Mouse (Mus musculus): ENCODE measurements around the gene Atxn2.
"Not testable (repeated sequence)": the region's sequence is repeated elsewhere in the genome, so short reads cannot be mapped to it uniquely, and the experiment has no call there.

Gene Atxn2

GRCm38 (mm10) chr5:121711174-121711927 lies at the start of gene Atxn2:
TSS of gene Atxn2 (plus strand) at chr5:121711337.
- ATAC-seq (ENCODE audit: insufficient number of reproducible peaks, low FRiP score, low TSS enrichment): peak; percentile 71; the same call in 1 of the 2 replicates

GRCm38 (mm10) chr5:121661494-121661893 lies 49.6 kb upstream of the Atxn2 start:
- no peak for ATAC-seq (ENCODE audit: insufficient number of reproducible peaks, low FRiP score, low TSS enrichment)

- ATAC-seq (ENCODE audit: insufficient number of reproducible peaks, low FRiP score, low TSS enrichment): no peak
These were observed 47.7 kb upstream of the Atxn2 start for GRCm38 (mm10) chr5:121663456-121663855.

- ATAC-seq (ENCODE audit: insufficient number of reproducible peaks, low FRiP score, low TSS enrichment): no peak
These were observed 47.1 kb upstream of the Atxn2 start for GRCm38 (mm10) chr5:121664078-121664477.

- ATAC-seq (ENCODE audit: insufficient number of reproducible peaks, low FRiP score, low TSS enrichment): no peak
These were observed 46.2 kb upstream of the Atxn2 start for GRCm38 (mm10) chr5:121664971-121665370.

- no peak for ATAC-seq (ENCODE audit: insufficient number of reproducible peaks, low FRiP score, low TSS enrichment)
These were observed 44.1 kb upstream of the Atxn2 start for GRCm38 (mm10) chr5:121667067-121667466.

- no peak for ATAC-seq (ENCODE audit: insufficient number of reproducible peaks, low FRiP score, low TSS enrichment)
These were observed 42.7 kb upstream of the Atxn2 start for GRCm38 (mm10) chr5:121668411-121668810.

GRCm38 (mm10) chr5:121670412-121670811 lies 40.7 kb upstream of the Atxn2 start:
- ATAC-seq (ENCODE audit: insufficient number of reproducible peaks, low FRiP score, low TSS enrichment): no peak

GRCm38 (mm10) chr5:121682250-121682649 lies 28.9 kb upstream of the Atxn2 start:
- no peak for ATAC-seq (ENCODE audit: insufficient number of reproducible peaks, low FRiP score, low TSS enrichment)

GRCm38 (mm10) chr5:121685495-121685894 lies 25.6 kb upstream of the Atxn2 start:
- no peak for ATAC-seq (ENCODE audit: insufficient number of reproducible peaks, low FRiP score, low TSS enrichment)

- no peak for ATAC-seq (ENCODE audit: insufficient number of reproducible peaks, low FRiP score, low TSS enrichment)
These were observed 24.8 kb upstream of the Atxn2 start for GRCm38 (mm10) chr5:121686113-121686898.

GRCm38 (mm10) chr5:121690482-121691211 lies 20.5 kb upstream of the Atxn2 start:
- ATAC-seq (ENCODE audit: insufficient number of reproducible peaks, low FRiP score, low TSS enrichment): no peak

- ATAC-seq (ENCODE audit: insufficient number of reproducible peaks, low FRiP score, low TSS enrichment): not testable (repeated sequence)
These were observed 19.7 kb upstream of the Atxn2 start for GRCm38 (mm10) chr5:121691436-121691835.

GRCm38 (mm10) chr5:121692897-121693296 lies 18.2 kb upstream of the Atxn2 start:
- ATAC-seq (ENCODE audit: insufficient number of reproducible peaks, low FRiP score, low TSS enrichment): no peak

GRCm38 (mm10) chr5:121696761-121697160 lies 14.4 kb upstream of the Atxn2 start:
- no peak for ATAC-seq (ENCODE audit: insufficient number of reproducible peaks, low FRiP score, low TSS enrichment)

GRCm38 (mm10) chr5:121699891-121700290 lies 11.2 kb upstream of the Atxn2 start:
- no peak for ATAC-seq (ENCODE audit: insufficient number of reproducible peaks, low FRiP score, low TSS enrichment)

- no peak for ATAC-seq (ENCODE audit: insufficient number of reproducible peaks, low FRiP score, low TSS enrichment)
These were observed 10.6 kb upstream of the Atxn2 start for GRCm38 (mm10) chr5:121700496-121700895.

- no peak for ATAC-seq (ENCODE audit: insufficient number of reproducible peaks, low FRiP score, low TSS enrichment)
These were observed 9.9 kb upstream of the Atxn2 start for GRCm38 (mm10) chr5:121701111-121701769.

- ATAC-seq (ENCODE audit: insufficient number of reproducible peaks, low FRiP score, low TSS enrichment): no peak
These were observed 7.8 kb upstream of the Atxn2 start for GRCm38 (mm10) chr5:121703341-121703740.

GRCm38 (mm10) chr5:121704512-121705248 lies 6.5 kb upstream of the Atxn2 start:
- ATAC-seq (ENCODE audit: insufficient number of reproducible peaks, low FRiP score, low TSS enrichment): no peak
